Mouse (Mus musculus): ENCODE data around the gene Fras1. TPM values are rescaled to one million over a fixed set of nuclear protein-coding genes. Genes with fewer than 3 reads are reported as not detected.

Fras1 gene
- polyA plus RNA-seq, 1 experiment from 2014 or later, result 7.7 TPM

- H3K27me3 ChIP-seq (ENCODE audit: insufficient read depth, poor library complexity, severe bottlenecking), result no peaks in the 10 kb centered on the region
- H3K4me3 ChIP-seq, result no peak overlapping the region
- no peak for DNase-seq (ENCODE audit: low spot score)
- no peaks in the 10 kb centered on the region for H3K9me3 ChIP-seq
- H3K4me1 ChIP-seq (replicated peaks), result peaks cover 7% of the 10 kb centered on the region; the same call in 1 of the 2 replicates
- WGBS, result 78% methylated on average over 12 of the region's 12 CpGs
- H3K27ac ChIP-seq, result no peak overlapping the region
- H3K36me3 ChIP-seq, result no peaks in the 10 kb centered on the region
Observed at GRCm38 (mm10) chr5:96554940-96555679, 181.4 kb downstream of the Fras1 start.

GRCm38 (mm10) chr5:96558049-96558804, 184.5 kb downstream of the Fras1 start:
- Histone ChIP-seq H3K9me3 (no peaks in the 10 kb centered on the region), H3K27me3 (ENCODE audit: insufficient read depth, poor library complexity, severe bottlenecking) (no peaks in the 10 kb centered on the region), H3K36me3 (no peaks in the 10 kb centered on the region), H3K27ac (no peak overlapping the region), H3K4me1 (replicated peaks) (peaks cover 7% of the 10 kb centered on the region; the same call in 1 of the 2 replicates), H3K4me3 (no peak overlapping the region)
- WGBS, result 29% methylated on average over 8 of the region's 8 CpGs
- DNase-seq (ENCODE audit: low spot score), result no peak

GRCm38 (mm10) chr5:96574586-96574985, 200.8 kb downstream of the Fras1 start:
- H3K27me3 ChIP-seq (ENCODE audit: insufficient read depth, poor library complexity, severe bottlenecking), result no peaks in the 10 kb centered on the region
- no peaks in the 10 kb centered on the region for H3K9me3 ChIP-seq
- H3K36me3 ChIP-seq, result peaks cover 8% of the 10 kb centered on the region; the same call in 1 of the 2 replicates
- 76% methylated on average over 4 of the region's 4 CpGs for WGBS
- DNase-seq (ENCODE audit: low spot score), result no peak
- no peak overlapping the region for H3K4me3 ChIP-seq
- H3K27ac ChIP-seq, result no peak overlapping the region
- no peaks in the 10 kb centered on the region for H3K4me1 ChIP-seq (replicated peaks)

- no peaks in the 10 kb centered on the region for H3K27me3 ChIP-seq (ENCODE audit: insufficient read depth, poor library complexity, severe bottlenecking)
- no peaks in the 10 kb centered on the region for H3K36me3 ChIP-seq
- no peak overlapping the region for H3K4me3 ChIP-seq
- H3K9me3 ChIP-seq, result no peaks in the 10 kb centered on the region
- H3K4me1 ChIP-seq (replicated peaks), result no peaks in the 10 kb centered on the region
- 72% methylated on average over 3 of the region's 3 CpGs for WGBS
- H3K27ac ChIP-seq, result no peak overlapping the region
- DNase-seq (ENCODE audit: low spot score), result no peak
Observed at GRCm38 (mm10) chr5:96578705-96579104, 204.9 kb downstream of the Fras1 start.

GRCm38 (mm10) chr5:96579938-96580337, 206.2 kb downstream of the Fras1 start:
- Histone ChIP-seq H3K4me3 (no peak overlapping the region), H3K27ac (no peak overlapping the region), H3K9me3 (no peaks in the 10 kb centered on the region), H3K4me1 (replicated peaks) (no peaks in the 10 kb centered on the region), H3K36me3 (no peaks in the 10 kb centered on the region), H3K27me3 (ENCODE audit: insufficient read depth, poor library complexity, severe bottlenecking) (no peaks in the 10 kb centered on the region)
- no peak for DNase-seq (ENCODE audit: low spot score)
- WGBS, result 77% methylated on average over 5 of the region's 5 CpGs

GRCm38 (mm10) chr5:96584730-96585129, 211.0 kb downstream of the Fras1 start:
- H3K4me1 ChIP-seq (replicated peaks), result no peaks in the 10 kb centered on the region
- no peaks in the 10 kb centered on the region for H3K9me3 ChIP-seq
- WGBS, result 85% methylated on average over 5 of the region's 5 CpGs
- no peak overlapping the region for H3K4me3 ChIP-seq
- no peak overlapping the region for H3K27ac ChIP-seq
- no peaks in the 10 kb centered on the region for H3K27me3 ChIP-seq (ENCODE audit: insufficient read depth, poor library complexity, severe bottlenecking)
- no peak for DNase-seq (ENCODE audit: low spot score)
- H3K36me3 ChIP-seq, result no peaks in the 10 kb centered on the region

- Histone ChIP-seq H3K27me3 (ENCODE audit: insufficient read depth, poor library complexity, severe bottlenecking) (no peaks in the 10 kb centered on the region), H3K27ac (no peak overlapping the region), H3K4me1 (replicated peaks) (no peaks in the 10 kb centered on the region), H3K9me3 (no peaks in the 10 kb centered on the region), H3K4me3 (no peak overlapping the region), H3K36me3 (no peaks in the 10 kb centered on the region)
- no peak for DNase-seq (ENCODE audit: low spot score)
- 95% methylated on average over 6 of the region's 6 CpGs for WGBS
Observed at GRCm38 (mm10) chr5:96590621-96591020, 216.9 kb downstream of the Fras1 start.

GRCm38 (mm10) chr5:96595793-96596192, 222.0 kb downstream of the Fras1 start:
- WGBS, result 87% methylated on average over 5 of the region's 5 CpGs
- Histone ChIP-seq H3K4me1 (replicated peaks) (no peaks in the 10 kb centered on the region), H3K36me3 (peaks cover 3% of the 10 kb centered on the region; the same call in 1 of the 2 replicates), H3K9me3 (no peaks in the 10 kb centered on the region), H3K27me3 (ENCODE audit: insufficient read depth, poor library complexity, severe bottlenecking) (no peaks in the 10 kb centered on the region), H3K4me3 (no peak overlapping the region), H3K27ac (no peak overlapping the region)
- no peak for DNase-seq (ENCODE audit: low spot score)

- no peaks in the 10 kb centered on the region for H3K36me3 ChIP-seq
- no peak overlapping the region for H3K4me3 ChIP-seq
- 83% methylated on average over 7 of the region's 7 CpGs for WGBS
- no peak for DNase-seq (ENCODE audit: low spot score)
- H3K9me3 ChIP-seq, result no peaks in the 10 kb centered on the region
- no peaks in the 10 kb centered on the region for H3K27me3 ChIP-seq (ENCODE audit: insufficient read depth, poor library complexity, severe bottlenecking)
- H3K27ac ChIP-seq, result no peak overlapping the region
- no peaks in the 10 kb centered on the region for H3K4me1 ChIP-seq (replicated peaks)
Observed at GRCm38 (mm10) chr5:96603974-96604769, 230.4 kb downstream of the Fras1 start.

GRCm38 (mm10) chr5:96608036-96608435, 234.3 kb downstream of the Fras1 start:
- no peak for DNase-seq (ENCODE audit: low spot score)
- Histone ChIP-seq H3K36me3 (no peaks in the 10 kb centered on the region), H3K4me1 (replicated peaks) (no peaks in the 10 kb centered on the region), H3K4me3 (no peak overlapping the region), H3K9me3 (no peaks in the 10 kb centered on the region), H3K27ac (no peak overlapping the region), H3K27me3 (ENCODE audit: insufficient read depth, poor library complexity, severe bottlenecking) (no peaks in the 10 kb centered on the region)
- WGBS, result 83% methylated on average over 5 of the region's 5 CpGs

- Histone ChIP-seq H3K4me3 (no peak overlapping the region), H3K9me3 (no peaks in the 10 kb centered on the region), H3K27ac (no peak overlapping the region), H3K4me1 (replicated peaks) (no peaks in the 10 kb centered on the region), H3K36me3 (no peaks in the 10 kb centered on the region), H3K27me3 (ENCODE audit: insufficient read depth, poor library complexity, severe bottlenecking) (no peaks in the 10 kb centered on the region)
- no peak for DNase-seq (ENCODE audit: low spot score)
- WGBS, result 94% methylated on average over 3 of the region's 3 CpGs
Observed at GRCm38 (mm10) chr5:96608581-96609280, 235.0 kb downstream of the Fras1 start.

- 83% methylated on average over 10 of the region's 10 CpGs for WGBS
- no peaks in the 10 kb centered on the region for H3K27me3 ChIP-seq (ENCODE audit: insufficient read depth, poor library complexity, severe bottlenecking)
Observed at GRCm38 (mm10) chr5:96612077-96612476, 238.3 kb downstream of the Fras1 start.

More at GRCm38 (mm10) chr5:96612077-96612476, 238.3 kb downstream of the Fras1 start:
- Histone ChIP-seq H3K36me3 (no peaks in the 10 kb centered on the region), H3K27ac (no peak overlapping the region), H3K9me3 (no peaks in the 10 kb centered on the region), H3K4me3 (no peak overlapping the region), H3K4me1 (replicated peaks) (no peaks in the 10 kb centered on the region)
- no peak for DNase-seq (ENCODE audit: low spot score)

Measured in hindbrain, embryonic 10.5 days (tissue).